Mouse (Mus musculus) kidney, adult 2 months (tissue): ENCODE measurements at regions not wholly inside any gene's neighbourhood (a gene's known extent, or its start where the extent isn't known, plus 50 kb on each side); places are given as distances from the start of the nearest gene placed in this dataset.

ENCODE experiments used
- DNase-seq: peaks from one replicate; pipeline ENCODE4 v3.0.0; 2021
- H3K27ac ChIP-seq: fragments of 200-500 bp; 2 replicates; pipeline ENCODE4 v1.5.1; 2012; ENCODE audit warnings: low read depth, low read length, control low read depth, inconsistent platforms; ENCODE audit not compliant: insufficient read depth
- H3K27me3 ChIP-seq: fragments of 200-500 bp; replicated peaks from 2 replicates; pipeline ENCODE4 v1.6.1; 2012; ENCODE audit warnings: mild to moderate bottlenecking, moderate library complexity, low read length, inconsistent platforms; ENCODE audit not compliant: control insufficient read depth, insufficient read depth
- H3K36me3 ChIP-seq: fragments of 200-500 bp; 2 replicates; pipeline ENCODE4 v1.6.1; 2012; ENCODE audit warnings: mild to moderate bottlenecking, moderate library complexity, low read length, inconsistent platforms; ENCODE audit not compliant: control insufficient read depth, insufficient read depth
- H3K4me1 ChIP-seq: fragments of 200-500 bp; 2 replicates; pipeline ENCODE4 v1.6.1; 2011; ENCODE audit warnings: low read length; ENCODE audit not compliant: control insufficient read depth, insufficient read depth
- H3K4me3 ChIP-seq: fragments of 200-500 bp; 2 replicates; pipeline ENCODE4 v1.5.1; 2011; ENCODE audit warnings: mild to moderate bottlenecking, low read depth, low read length, control low read depth; ENCODE audit not compliant: insufficient read depth
- CTCF ChIP-seq: fragments of 200-500 bp; conservative IDR thresholded peaks from 2 replicates; pipeline ENCODE4 v1.5.1; 2011; ENCODE audit warnings: low read depth, mild to moderate bottlenecking, control low read depth, low read length, moderate library complexity, mixed read lengths; ENCODE audit not compliant: insufficient read depth, insufficient read length
- POLR2A ChIP-seq: fragments of 200-500 bp; IDR thresholded peaks from one replicate; pipeline ENCODE4 v1.6.1; 2011; ENCODE audit warnings: low read depth, low read length, control low read depth
- WGBS: fragments of 180-500 bp; shearing (Covaris S2); methylation state at CpG from one replicate; pipeline ENCODE4 v1.1.7; 2018; 5-methylcytosine and 5-hydroxymethylcytosine counted together

DNA sequence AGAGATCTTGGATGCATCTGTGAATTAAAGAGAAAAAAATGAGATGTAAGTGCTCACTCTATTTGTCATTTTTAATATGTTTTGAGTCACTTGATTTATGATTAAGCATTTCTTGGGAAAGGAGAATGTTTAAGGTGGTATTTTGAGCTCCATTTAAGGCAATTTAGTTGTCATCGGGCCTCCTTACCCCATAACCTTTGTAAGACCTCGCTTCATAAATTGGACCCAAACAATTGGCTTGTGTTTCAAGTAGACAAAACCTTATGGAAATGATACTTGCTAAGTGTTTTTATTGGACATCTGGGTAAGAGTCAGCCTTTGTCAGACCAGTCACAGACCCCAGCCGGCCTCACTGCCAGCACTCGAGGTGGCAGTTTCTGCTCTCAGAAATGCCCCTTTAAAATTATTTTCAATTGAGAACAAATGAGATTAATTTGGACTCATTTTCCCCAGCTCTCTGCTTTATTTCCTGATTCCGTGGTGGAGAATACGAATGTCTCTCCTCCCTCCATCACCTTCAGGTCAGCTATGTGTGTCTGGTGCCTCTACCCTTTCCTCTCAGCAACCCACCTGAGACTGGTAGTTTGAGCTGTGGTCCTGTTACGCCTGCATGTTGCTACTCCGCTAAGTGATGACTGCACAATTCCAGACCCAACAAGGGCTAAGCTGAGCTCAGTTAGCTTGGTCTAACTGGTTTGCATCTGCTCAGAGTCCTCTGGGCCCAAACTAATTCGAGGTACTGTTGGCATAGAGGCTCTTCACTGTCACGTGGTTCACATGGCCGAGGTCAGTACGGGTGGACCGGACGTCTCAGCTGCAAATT lies 78.7 kb upstream of the Veph1 start:
- WGBS = 68% methylated on average over 14 of the region's 14 CpGs
- no peak overlapping the region for H3K4me3 ChIP-seq
- TF ChIP-seq CTCF = no peak
- TF ChIP-seq POLR2A = no peak
- H3K27ac ChIP-seq = no peak overlapping the region
- DNase-seq = no peak
- H3K4me1 ChIP-seq = no peaks in the 10 kb centered on the region
- no peaks in the 10 kb centered on the region; the same call in 1 of the 2 replicates for H3K27me3 ChIP-seq
- no peaks in the 10 kb centered on the region for H3K36me3 ChIP-seq

DNA sequence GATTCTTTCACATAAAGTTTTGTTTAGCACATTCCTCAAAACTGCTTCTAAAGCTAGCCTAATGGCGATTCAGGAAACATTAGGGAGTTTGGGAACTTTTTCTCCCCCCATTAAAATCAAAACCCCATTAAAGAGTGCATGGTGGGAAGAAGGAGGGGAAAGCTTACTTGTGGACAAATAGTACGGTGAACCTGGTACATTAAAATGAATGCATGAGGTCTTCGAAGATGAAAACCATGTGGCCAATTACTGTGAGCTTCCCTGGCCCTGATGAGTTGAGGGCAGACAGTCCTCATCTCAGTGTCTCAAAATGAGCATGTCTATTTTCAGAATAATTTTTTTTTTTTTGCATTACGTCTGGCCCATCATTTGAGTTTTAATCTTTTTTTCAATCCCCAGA lies 78.0 kb upstream of the Veph1 start:
- H3K4me1 ChIP-seq = no peaks in the 10 kb centered on the region
- TF ChIP-seq CTCF (no peak), POLR2A (no peak)
- H3K36me3 ChIP-seq = no peaks in the 10 kb centered on the region
- no peak overlapping the region for H3K4me3 ChIP-seq
- WGBS = 83% methylated on average over 4 of the region's 4 CpGs
- no peak overlapping the region for H3K27ac ChIP-seq
- no peaks in the 10 kb centered on the region; the same call in 1 of the 2 replicates for H3K27me3 ChIP-seq
- no peak for DNase-seq

DNA sequence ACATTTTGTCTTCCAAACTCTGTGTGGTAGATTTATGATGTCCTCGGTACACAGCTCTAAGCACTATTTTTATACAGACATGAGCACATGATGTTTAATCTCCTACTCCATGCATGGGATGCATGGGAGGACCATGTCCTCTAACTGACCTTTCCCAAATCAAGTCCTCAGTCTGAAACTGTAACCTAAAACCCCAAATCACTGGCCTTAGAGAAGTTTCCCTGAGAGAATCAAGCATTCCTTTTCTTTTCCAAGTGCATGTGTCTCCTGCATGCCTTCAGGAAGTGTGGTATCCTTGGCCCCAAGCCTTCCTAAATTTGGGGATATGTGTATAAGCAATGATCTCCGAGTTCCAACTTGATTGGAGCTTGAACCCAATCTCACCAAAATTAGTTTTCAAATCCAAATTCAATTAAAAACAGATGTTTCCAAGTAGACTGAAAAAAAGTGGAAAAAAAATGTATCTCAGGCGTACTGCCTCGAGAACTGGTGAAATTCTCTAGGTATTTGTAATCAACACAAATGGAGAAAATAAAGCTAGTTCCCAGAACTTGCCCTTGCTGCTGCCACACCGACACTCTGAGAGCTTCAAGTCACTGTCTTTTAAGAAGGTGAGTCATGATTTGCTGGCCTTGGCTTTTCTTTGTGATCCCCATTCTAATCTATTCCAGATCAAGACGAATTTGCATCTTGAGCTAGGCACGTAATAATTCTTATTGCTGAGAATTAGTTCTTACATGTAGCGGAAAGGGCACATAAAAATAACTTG lies 77.4 kb upstream of the Veph1 start:
- H3K27ac ChIP-seq = no peak overlapping the region
- H3K36me3 ChIP-seq = no peaks in the 10 kb centered on the region
- H3K27me3 ChIP-seq = no peaks in the 10 kb centered on the region; the same call in 1 of the 2 replicates
- TF ChIP-seq CTCF (no peak), POLR2A (no peak)
- no peak overlapping the region for H3K4me3 ChIP-seq
- no peaks in the 10 kb centered on the region for H3K4me1 ChIP-seq
- 76% methylated on average over 8 of the region's 8 CpGs for WGBS
- DNase-seq = no peak
